Mouse (Mus musculus) lung, adult 18-20 months (tissue): ENCODE results near the gene Cyth1.

Source experiments
- DNase-seq, 2 experiments: peaks; one replicate each; pipeline ENCODE4 v3.0.0; 2022; ENCODE audit warnings: mixed read lengths in 2 of 2

Gene Cyth1

GRCm38 (mm10) chr11:118147877-118148637, 100.3 kb downstream of the Cyth1 start:
- no peak for DNase-seq

- no peak for DNase-seq
Observed at GRCm38 (mm10) chr11:118146446-118146845, 101.9 kb downstream of the Cyth1 start.

GRCm38 (mm10) chr11:118145771-118146351, 102.5 kb downstream of the Cyth1 start:
- peak; percentile 83 to 86 for DNase-seq

GRCm38 (mm10) chr11:118145092-118145491, 103.3 kb downstream of the Cyth1 start:
- no peak for DNase-seq

GRCm38 (mm10) chr11:118143731-118144130, 104.7 kb downstream of the Cyth1 start:
- no peak for DNase-seq

GRCm38 (mm10) chr11:118142547-118143165, 105.7 kb downstream of the Cyth1 start:
- DNase-seq: no peak

GRCm38 (mm10) chr11:118140771-118141565, 107.4 kb downstream of the Cyth1 start:
- DNase-seq: no peak

GRCm38 (mm10) chr11:118138347-118138746, 110.0 kb downstream of the Cyth1 start:
- no peak for DNase-seq

- DNase-seq: no peak
Observed at GRCm38 (mm10) chr11:118136172-118136632, 112.2 kb downstream of the Cyth1 start.

GRCm38 (mm10) chr11:118135271-118135670, 113.1 kb downstream of the Cyth1 start:
- no peak for DNase-seq

GRCm38 (mm10) chr11:118133752-118134169, 114.6 kb downstream of the Cyth1 start:
- DNase-seq: no peak

GRCm38 (mm10) chr11:118133133-118133751, 115.2 kb downstream of the Cyth1 start:
- no peak for DNase-seq

- peak in 1 of 2 experiments; percentile 24 for DNase-seq
Observed at GRCm38 (mm10) chr11:118132136-118132535, 116.3 kb downstream of the Cyth1 start.

GRCm38 (mm10) chr11:118130534-118130933, 117.9 kb downstream of the Cyth1 start, which contains the start of gene Dnah17:
Gene Dnah17, minus strand, starts transcription at chr11:118130634.
- no peak for DNase-seq

- no peak for DNase-seq
Observed at GRCm38 (mm10) chr11:118129812-118130211, 118.6 kb downstream of the Cyth1 start.

- DNase-seq: no peak
Observed at GRCm38 (mm10) chr11:118121592-118121991, 126.8 kb downstream of the Cyth1 start.

- no peak for DNase-seq
Observed at GRCm38 (mm10) chr11:118118777-118119176, 129.6 kb downstream of the Cyth1 start.

- no peak for DNase-seq
Observed at GRCm38 (mm10) chr11:118114581-118115110, 133.7 kb downstream of the Cyth1 start.

GRCm38 (mm10) chr11:118113516-118114205, 134.7 kb downstream of the Cyth1 start:
- DNase-seq: no peak

- DNase-seq: peak; percentile 76 to 78
Observed at GRCm38 (mm10) chr11:118104001-118104400, 144.4 kb downstream of the Cyth1 start.

- DNase-seq: no peak
Observed at GRCm38 (mm10) chr11:118103383-118103782, 145.0 kb downstream of the Cyth1 start.
